Comparison of ENCODE assay signal across 11 mouse cellular contexts in the genomic region with DNA sequence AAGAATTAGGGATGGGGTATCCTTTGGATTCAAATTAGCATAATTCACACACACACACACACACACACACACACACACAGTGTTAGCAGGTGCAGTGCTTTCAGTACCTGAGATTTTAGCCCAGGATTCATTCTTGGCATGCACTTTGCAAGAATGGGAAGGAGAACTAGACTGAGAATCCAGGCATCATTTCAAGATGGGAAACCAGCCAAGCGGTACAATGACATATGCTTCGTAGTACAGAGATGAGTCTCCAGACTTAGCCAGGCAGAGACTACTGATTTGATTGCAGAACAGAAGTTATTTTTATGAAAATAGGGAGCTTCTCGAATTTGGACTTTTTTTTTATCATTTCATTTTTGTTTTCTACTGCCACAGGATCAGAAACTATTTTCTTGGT. TPM values are rescaled to one million over a fixed set of nuclear protein-coding genes. Genes with fewer than 3 reads are reported as not detected.
DNase-seq lines count a peak whose midpoint lies in the region; ATAC-seq and TF ChIP-seq lines count a peak whose summit lies in the region.
"Had no signal": no experiment of that assay in that cellular context is flagged by ENCODE, and none has a peak within 500 bp of the region (broad histone marks: within the 10 kb centered on the region; RNA-seq: fewer than 3 reads in every experiment).

No protein-coding gene starts in this region.

- H3K9me3 ChIP-seq in forebrain, embryonic 14.5 days (replicated peaks; ENCODE audit: control insufficient read depth, low read length): no peaks in the 10 kb centered on the region
- no peaks in the 10 kb centered on the region for H3K9me3 ChIP-seq in forebrain, embryonic 11.5 days (ENCODE audit: control insufficient read depth, low read length)
- no peaks in the 10 kb centered on the region for H3K9me3 ChIP-seq in CH12.LX (replicated peaks; ENCODE audit: low read length)
- H3K9me3 ChIP-seq in intestine, embryonic 16.5 days (ENCODE audit: control insufficient read depth, low read length): no peaks in the 10 kb centered on the region
- H3K9me3 ChIP-seq: megakaryocyte, embryonic 14.5 days had no signal

- dilution Hi-C loops in CH12.LX (cut with MboI; ENCODE audit: extremely low pct_ligation_motif_present, extremely low pct_unique_long_range_greater_than_20kb, low sequenced_read_pairs): no loop called here

- intact Hi-C loops in left cerebral cortex, adult 2 months (cut with DNase I): no loop called here

- H3K4me3 ChIP-seq in forebrain, embryonic 14.5 days (ENCODE audit: low read depth, low read length): no peak overlapping the region
- no peak overlapping the region for H3K4me3 ChIP-seq in forebrain, embryonic 11.5 days (ENCODE audit: low read depth, low read length)
- H3K4me3 ChIP-seq in CH12.LX (replicated peaks in 1 of 3; ENCODE audit: low read depth in 2 of 3, low read length in 2 of 3, poor library complexity in 1 of 3): no peak overlapping the region
- H3K4me3 ChIP-seq in left cerebral cortex, adult 2 months: no peak overlapping the region
- no peak overlapping the region for H3K4me3 ChIP-seq in intestine, embryonic 16.5 days (ENCODE audit: low read length)
- H3K4me3 ChIP-seq: megakaryocyte, embryonic 14.5 days had no signal

- WGBS in forebrain, embryonic 14.5 days: 69% methylated on average over 3 of the region's 3 CpGs
- WGBS in forebrain, embryonic 11.5 days: 75% methylated on average over 3 of the region's 3 CpGs
- WGBS in intestine, embryonic 16.5 days: 58% methylated on average over 3 of the region's 3 CpGs

- no peaks in the 10 kb centered on the region for H3K27me3 ChIP-seq in forebrain, embryonic 14.5 days (replicated peaks; ENCODE audit: control insufficient read depth, insufficient read depth, low read length)
- H3K27me3 ChIP-seq in forebrain, embryonic 11.5 days (ENCODE audit: control insufficient read depth, insufficient read depth, low read length): no peaks in the 10 kb centered on the region
- no peaks in the 10 kb centered on the region for H3K27me3 ChIP-seq in CH12.LX (replicated peaks)
- no peaks in the 10 kb centered on the region for H3K27me3 ChIP-seq in intestine, embryonic 16.5 days (replicated peaks; ENCODE audit: control insufficient read depth, insufficient read depth, low read length)
- H3K27me3 ChIP-seq: megakaryocyte, embryonic 14.5 days had no signal

- no peak for TF ChIP-seq POLR2A in CH12.LX (IDR thresholded peaks at IDR 0.05; ENCODE audit: low read depth, low read length)

- no peak overlapping the region for H3K9ac ChIP-seq in forebrain, embryonic 14.5 days (ENCODE audit: low read length)
- H3K9ac ChIP-seq in forebrain, embryonic 11.5 days (ENCODE audit: low read length): no peak overlapping the region
- H3K9ac ChIP-seq in CH12.LX (ENCODE audit: insufficient read depth, low read depth): no peak overlapping the region
- no peak overlapping the region for H3K9ac ChIP-seq in intestine, embryonic 16.5 days (ENCODE audit: low read depth, low read length)
- H3K9ac ChIP-seq: liver, embryonic 14.5 days had no signal

- no peak for TF ChIP-seq CTCF in CH12.LX (conservative IDR thresholded peaks at IDR 0.05 in 1 of 2, IDR thresholded peaks at IDR 0.05 in 1 of 2; ENCODE audit: low read depth in 2 of 2, low read length in 2 of 2)
- no peak for TF ChIP-seq CTCF in left cerebral cortex, adult 2 months (IDR thresholded peaks at IDR 0.05)

- in situ Hi-C loops in CH12.LX (cut with MboI; ENCODE audit: low pct_ligation_motif_present, low pct_unique_long_range_greater_than_20kb, low sequenced_read_pairs): no loop called here

- TF ChIP-seq RAD21 in CH12.LX (IDR thresholded peaks at IDR 0.05; ENCODE audit: low read depth, low read length): no peak

- peak; percentile 67; the same call in 1 of the 2 replicates for TF ChIP-seq EP300 in CH12.LX (IDR thresholded peaks at IDR 0.05; ENCODE audit: low read length)

- peak; percentile 66; the same call in 1 of the 2 replicates for ATAC-seq in forebrain, embryonic 14.5 days
- no peak for ATAC-seq in forebrain, embryonic 11.5 days (replicated peaks; ENCODE audit: low FRiP score)
- ATAC-seq in intestine, embryonic 16.5 days: no peak

- no peaks in the 10 kb centered on the region for H3K4me1 ChIP-seq in forebrain, embryonic 14.5 days (ENCODE audit: control insufficient read depth, insufficient read depth, low read length)
- H3K4me1 ChIP-seq in forebrain, embryonic 11.5 days (replicated peaks; ENCODE audit: control insufficient read depth, insufficient read depth, low read length): no peaks in the 10 kb centered on the region
- H3K4me1 ChIP-seq in CH12.LX (ENCODE audit: control insufficient read depth in 1 of 2, insufficient read depth in 2 of 2): peaks cover 0 to 6% of the 10 kb centered on the region in 2 experiments; a peak in 1 of 4 replicates
- no peaks in the 10 kb centered on the region for H3K4me1 ChIP-seq in intestine, embryonic 16.5 days (ENCODE audit: control insufficient read depth, insufficient read depth, low read length)
- H3K4me1 ChIP-seq: megakaryocyte, embryonic 14.5 days had no signal

- DNase-seq in forebrain, embryonic 14.5 days (ENCODE audit: low spot score): peak; percentile 79
- no peak for DNase-seq in forebrain, embryonic 11.5 days (ENCODE audit: low spot score)
- peak; percentile 19 for DNase-seq in CH12.LX (ENCODE audit: extremely low read depth)
- peak; percentile 88 to 89 for DNase-seq in cerebellum, postnatal 10 days
- DNase-seq in left cerebral cortex, adult 2 months (ENCODE audit: extremely low spot score in 1 of 2, low spot score in 2 of 2): peak; percentile 41 to 50
- no peak for DNase-seq in adrenal gland, adult 18-20 months (ENCODE audit: low spot score in 2 of 2)
- DNase-seq in gastrocnemius, adult 8-10 months (ENCODE audit: low spot score in 2 of 2): no peak
- DNase-seq: kidney, postnatal 4 days had no signal

- no peak overlapping the region for H3K4me2 ChIP-seq in forebrain, embryonic 14.5 days (ENCODE audit: low read length)
- H3K4me2 ChIP-seq in forebrain, embryonic 11.5 days (ENCODE audit: low read depth, low read length, severe bottlenecking): no peak overlapping the region
- H3K4me2 ChIP-seq in CH12.LX (ENCODE audit: insufficient read depth, low read depth, poor library complexity, severe bottlenecking): no peak overlapping the region
- no peak overlapping the region for H3K4me2 ChIP-seq in intestine, embryonic 16.5 days (ENCODE audit: low read depth, low read length)

- no peak overlapping the region for H3K27ac ChIP-seq in forebrain, embryonic 14.5 days (ENCODE audit: low read depth, low read length)
- H3K27ac ChIP-seq in forebrain, embryonic 11.5 days (ENCODE audit: low read depth, low read length): no peak overlapping the region
- H3K27ac ChIP-seq in CH12.LX (ENCODE audit: insufficient read depth, low read depth): no peak overlapping the region
- no peak overlapping the region for H3K27ac ChIP-seq in left cerebral cortex, adult 2 months
- H3K27ac ChIP-seq in intestine, embryonic 16.5 days (ENCODE audit: low read length): no peak overlapping the region
- H3K27ac ChIP-seq: liver, embryonic 14.5 days had no signal

- H3K36me3 ChIP-seq in forebrain, embryonic 14.5 days (ENCODE audit: control insufficient read depth, insufficient read depth, low read length): no peaks in the 10 kb centered on the region
- H3K36me3 ChIP-seq in forebrain, embryonic 11.5 days (ENCODE audit: control insufficient read depth, insufficient read depth, low read length): no peaks in the 10 kb centered on the region
- H3K36me3 ChIP-seq in CH12.LX (replicated peaks in 1 of 2; ENCODE audit: control insufficient read depth in 1 of 2, insufficient read depth in 1 of 2, low read length in 1 of 2): no peaks in the 10 kb centered on the region
- no peaks in the 10 kb centered on the region for H3K36me3 ChIP-seq in intestine, embryonic 16.5 days (ENCODE audit: control insufficient read depth, insufficient read depth, low read length)

- H3K79me2 ChIP-seq in CH12.LX (replicated peaks; ENCODE audit: control insufficient read depth, extremely low read depth, insufficient read depth, poor library complexity, severe bottlenecking): no peaks in the 10 kb centered on the region

TF ChIP-seq in CH12.LX, 34 proteins besides CTCF, POLR2A, EP300 and RAD21 (continues in another document):
- TF ChIP-seq RCOR1 (conservative IDR thresholded peaks at IDR 0.05; ENCODE audit: low read depth, low read length): no peak
- no peak for TF ChIP-seq MAZ (IDR thresholded peaks at IDR 0.05; ENCODE audit: low read depth, low read length)
- TF ChIP-seq KAT2A (IDR thresholded peaks at IDR 0.05; ENCODE audit: insufficient replicate concordance, low read length): no peak
- TF ChIP-seq CHD1 (IDR thresholded peaks at IDR 0.05; ENCODE audit: low read depth, low read length): no peak
- no peak for TF ChIP-seq ZNF384 (IDR thresholded peaks at IDR 0.05; ENCODE audit: low read depth, low read length)
- no peak for TF ChIP-seq GABPA (IDR thresholded peaks at IDR 0.05; ENCODE audit: insufficient replicate concordance, low read depth, low read length)
- no peak for TF ChIP-seq ZC3H11A (IDR thresholded peaks at IDR 0.05; ENCODE audit: low read depth, low read length)
- TF ChIP-seq SMC3 (IDR thresholded peaks at IDR 0.05; ENCODE audit: low read depth, low read length): no peak
- TF ChIP-seq TBP (conservative IDR thresholded peaks at IDR 0.05; ENCODE audit: low read depth, low read length): no peak
- TF ChIP-seq IRF4 (IDR thresholded peaks at IDR 0.05; ENCODE audit: low read depth, low read length): 0 out of 2 replicates have a peak, but pooled peaks have one; percentile 24
- TF ChIP-seq ZMIZ1 (IDR thresholded peaks at IDR 0.05; ENCODE audit: low read depth, low read length): no peak
- peak; percentile 72; the same call in 1 of the 2 replicates for TF ChIP-seq JUND (conservative IDR thresholded peaks at IDR 0.05; ENCODE audit: low read depth, low read length)
- TF ChIP-seq SIN3A (IDR thresholded peaks at IDR 0.05; ENCODE audit: low read length): no peak
- no peak for TF ChIP-seq NELFE (IDR thresholded peaks at IDR 0.05; ENCODE audit: low read depth, low read length)
- no peak for TF ChIP-seq MEF2A (IDR thresholded peaks at IDR 0.05; ENCODE audit: borderline replicate concordance, low read depth, low read length)
- TF ChIP-seq JUN (IDR thresholded peaks at IDR 0.05; ENCODE audit: insufficient read depth, low read depth, low read length): peak; percentile 56; the same call in 1 of the 2 replicates
- TF ChIP-seq NRF1 (IDR thresholded peaks at IDR 0.05; ENCODE audit: low read depth, low read length): no peak

RNA-seq across cellular contexts. Expression of gene Kcnab1, which starts 15.8 kb away (rescaled TPM):
- polyA plus RNA-seq in forebrain, embryonic 14.5 days (2014; fragmentation: Nextera tagmentation; extraction: Ambion mirVana): 4.1 and 6.2 TPM in 2 replicates
- 1.8 and 2.3 TPM in 2 replicates for polyA plus RNA-seq in forebrain, embryonic 11.5 days (2014; fragmentation: Nextera tagmentation; extraction: Ambion mirVana)
- total RNA-seq in CH12.LX (2012; rRNA removed): 0.29 and 0.38 TPM in 2 replicates
- total RNA-seq in CH12.LX (2014; rRNA removed): 0.72 and 0.81 TPM in 2 replicates
- polyA plus RNA-seq in CH12.LX (2012; ENCODE audit: insufficient read length, low read depth): 0.45 and 0.76 TPM in 2 replicates
- total RNA-seq in left cerebral cortex, adult 2 months (2021): 10 to 100 TPM; 84.1 to 84.2 TPM
- 3.8 and 4.3 TPM in 2 replicates for polyA plus RNA-seq in intestine, embryonic 16.5 days (2015; fragmentation: Nextera tagmentation; extraction: Ambion mirVana)
- total RNA-seq in adrenal gland, adult 18-20 months (2021): 1 to 10 TPM; 1.4 to 2.8 TPM
- total RNA-seq in gastrocnemius, adult 8-10 months (2022): 10 to 100 TPM; 58.0 to 80.2 (median 67.9) TPM

Comparison
In these comparisons a context has a peak if more than half of its experiments do, and no peak if none do; other contexts are left out.
1. DNase-seq: peak in forebrain, embryonic 14.5 days (single experiment), CH12.LX (single experiment), cerebellum, postnatal 10 days (2 of 2) and left cerebral cortex, adult 2 months (2 of 2); none in forebrain, embryonic 11.5 days (single experiment), adrenal gland, adult 18-20 months (0 of 2) and gastrocnemius, adult 8-10 months (0 of 2).
2. RNA of gene Kcnab1, which starts 15.8 kb away (total RNA-seq): 84.1 to 84.2 TPM in left cerebral cortex, adult 2 months and 58.0 to 80.2 TPM in gastrocnemius, adult 8-10 months; 1.4 to 2.8 TPM in adrenal gland, adult 18-20 months and 0.29 to 0.81 TPM in CH12.LX; every median in the first group is over 10 times any median in the second.